Mouse (Mus musculus): ENCODE data around the gene Faim2. TPM values are rescaled to one million over a fixed set of nuclear protein-coding genes. Genes with fewer than 3 reads are reported as not detected.

Faim2 gene
- polyA plus RNA-seq, 1 experiment from 2014 or later = 0.24 TPM

Other genes with a start within 250 kb of the Faim2 start
- gene Prpf40b, start 233.1 kb downstream of the Faim2 start, polyA plus RNA-seq (2014; fragmentation: Nextera tagmentation; extraction: Ambion mirVana) = 42.0 and 44.1 TPM in 2 replicates
- gene Fam186b, start 232.3 kb downstream of the Faim2 start, polyA plus RNA-seq (2014; fragmentation: Nextera tagmentation; extraction: Ambion mirVana) = 0.08 and 0.10 TPM in 2 replicates
- gene Fmnl3, start 157.7 kb downstream of the Faim2 start, polyA plus RNA-seq (2014; fragmentation: Nextera tagmentation; extraction: Ambion mirVana) = 17.1 and 17.6 TPM in 2 replicates
- 225 and 228 TPM in 2 replicates for gene Tmbim6, start 135.3 kb downstream of the Faim2 start, polyA plus RNA-seq (2014; fragmentation: Nextera tagmentation; extraction: Ambion mirVana)
- 9.0 and 9.7 TPM in 2 replicates for gene Nckap5l, start 70.4 kb downstream of the Faim2 start, polyA plus RNA-seq (2014; fragmentation: Nextera tagmentation; extraction: Ambion mirVana)
- gene Bcdin3d, start 53.4 kb downstream of the Faim2 start, polyA plus RNA-seq (2014; fragmentation: Nextera tagmentation; extraction: Ambion mirVana) = 15.1 and 16.7 TPM in 2 replicates
- not detected in 2 replicates for gene Aqp2, start 50.9 kb upstream of the Faim2 start, polyA plus RNA-seq (2014; fragmentation: Nextera tagmentation; extraction: Ambion mirVana)
- not detected in 2 replicates for gene Aqp5, start 62.6 kb upstream of the Faim2 start, polyA plus RNA-seq (2014; fragmentation: Nextera tagmentation; extraction: Ambion mirVana)
- gene Aqp6, start 73.2 kb upstream of the Faim2 start, polyA plus RNA-seq (2014; fragmentation: Nextera tagmentation; extraction: Ambion mirVana) = 0.26 TPM in 1 of 2 replicates, not detected in the other
- gene Racgap1, start 123.5 kb upstream of the Faim2 start, polyA plus RNA-seq (2014; fragmentation: Nextera tagmentation; extraction: Ambion mirVana) = 147 and 152 TPM in 2 replicates
- 2.6 and 4.1 TPM in 2 replicates for gene Asic1, start 142.2 kb upstream of the Faim2 start, polyA plus RNA-seq (2014; fragmentation: Nextera tagmentation; extraction: Ambion mirVana)
- 66.8 and 81.1 TPM in 2 replicates for gene Smarcd1, start 174.0 kb upstream of the Faim2 start, polyA plus RNA-seq (2014; fragmentation: Nextera tagmentation; extraction: Ambion mirVana)
- gene Gm17349, start 177.3 kb upstream of the Faim2 start, polyA plus RNA-seq (2014; fragmentation: Nextera tagmentation; extraction: Ambion mirVana) = not detected in 2 replicates
- 0.10 and 0.18 TPM in 2 replicates for gene Gpd1, start 189.3 kb upstream of the Faim2 start, polyA plus RNA-seq (2014; fragmentation: Nextera tagmentation; extraction: Ambion mirVana)
- 122 and 152 TPM in 2 replicates for gene Cox14, start 197.5 kb upstream of the Faim2 start, polyA plus RNA-seq (2014; fragmentation: Nextera tagmentation; extraction: Ambion mirVana)
- gene Cers5, start 244.7 kb upstream of the Faim2 start, polyA plus RNA-seq (2014; fragmentation: Nextera tagmentation; extraction: Ambion mirVana) = 64.6 and 70.2 TPM in 2 replicates

Data from embryonic facial prominence, embryonic 11.5 days (tissue).